Mouse (Mus musculus): ENCODE measurements around the gene Galc. TPM values are rescaled to one million over a fixed set of nuclear protein-coding genes. Genes with fewer than 3 reads are reported as not detected.

Galc gene
- total and polyA plus RNA-seq, 3 experiments: not detected

GRCm38 (mm10) chr12:98250327-98250726 is 8.9 kb downstream of the Galc start:
- Histone ChIP-seq H3K4me1 (ENCODE audit: control insufficient read depth in 1 of 2, insufficient read depth in 2 of 2, low read length in 2 of 2) (no peaks in the 10 kb centered on the region), H3K79me2 (ENCODE audit: control insufficient read depth, insufficient read depth, low read length, poor library complexity) (no peaks in the 10 kb centered on the region), H3K9me3 (replicated peaks; ENCODE audit: insufficient read depth, low read length) (no peaks in the 10 kb centered on the region), H3K9ac (ENCODE audit: control insufficient read depth, low read depth, low read length, poor library complexity, severe bottlenecking) (no peak overlapping the region), H3K27ac (ENCODE audit: control insufficient read depth, low read depth, low read length) (no peak overlapping the region), H3K4me3 (ENCODE audit: control insufficient read depth in 1 of 2, insufficient read depth in 1 of 2, low read depth in 2 of 2, low read length in 2 of 2) (no peak overlapping the region), H3K36me3 (ENCODE audit: control insufficient read depth in 1 of 2, insufficient read depth in 2 of 2, low read length in 2 of 2) (no peaks in the 10 kb centered on the region), H3K27me3 (ENCODE audit: control insufficient read depth in 1 of 2, insufficient read depth in 2 of 2, low read length in 2 of 2) (no peaks in the 10 kb centered on the region)
- no peak for TF ChIP-seq MAX (IDR thresholded peaks at IDR 0.05; ENCODE audit: low read length)
- no peak for TF ChIP-seq E2F4 (IDR thresholded peaks at IDR 0.05; ENCODE audit: borderline replicate concordance, low read depth, low read length)
- no peak for TF ChIP-seq MEF2A (IDR thresholded peaks at IDR 0.05; ENCODE audit: extremely low read depth, insufficient replicate concordance, low read depth, low read length, poor library complexity, severe bottlenecking)
- TF ChIP-seq ELF1 (IDR thresholded peaks at IDR 0.05; ENCODE audit: low read depth, low read length): no peak
- no peak for TF ChIP-seq RCOR1 (IDR thresholded peaks at IDR 0.05; ENCODE audit: low read depth, low read length)
- TF ChIP-seq UBTF (IDR thresholded peaks at IDR 0.05; ENCODE audit: borderline replicate concordance, insufficient read depth, low read depth, low read length): no peak
- DNase-seq (ENCODE audit: low read depth, low spot score): no peak

- H3K9me3 ChIP-seq (replicated peaks; ENCODE audit: insufficient read depth, low read length): no peaks in the 10 kb centered on the region
- TF ChIP-seq RCOR1 (IDR thresholded peaks at IDR 0.05; ENCODE audit: low read depth, low read length) (no peak), ETS1 (IDR thresholded peaks at IDR 0.05; ENCODE audit: low read depth, low read length) (no peak), TCF12 (IDR thresholded peaks at IDR 0.05; ENCODE audit: low read depth, low read length) (no peak), KAT2A (conservative IDR thresholded peaks at IDR 0.05; ENCODE audit: low read depth, low read length) (no peak), ZMIZ1 (IDR thresholded peaks at IDR 0.05; ENCODE audit: low read depth, low read length) (no peak), MXI1 (IDR thresholded peaks at IDR 0.05; ENCODE audit: low read depth, low read length) (no peak)
- no peaks in the 10 kb centered on the region for H3K4me1 ChIP-seq (ENCODE audit: control insufficient read depth in 1 of 2, insufficient read depth in 2 of 2, low read length in 2 of 2)
- H3K4me3 ChIP-seq (ENCODE audit: control insufficient read depth in 1 of 2, insufficient read depth in 1 of 2, low read depth in 2 of 2, low read length in 2 of 2): no peak overlapping the region
- no peaks in the 10 kb centered on the region for H3K36me3 ChIP-seq (ENCODE audit: control insufficient read depth in 1 of 2, insufficient read depth in 2 of 2, low read length in 2 of 2)
- no peak overlapping the region for H3K9ac ChIP-seq (ENCODE audit: control insufficient read depth, low read depth, low read length, poor library complexity, severe bottlenecking)
- H3K79me2 ChIP-seq (ENCODE audit: control insufficient read depth, insufficient read depth, low read length, poor library complexity): no peaks in the 10 kb centered on the region
- no peak overlapping the region for H3K27ac ChIP-seq (ENCODE audit: control insufficient read depth, low read depth, low read length)
- no peaks in the 10 kb centered on the region for H3K27me3 ChIP-seq (ENCODE audit: control insufficient read depth in 1 of 2, insufficient read depth in 2 of 2, low read length in 2 of 2)
- no peak for DNase-seq (ENCODE audit: low read depth, low spot score)
Observed at GRCm38 (mm10) chr12:98249671-98250070, 9.6 kb downstream of the Galc start.

GRCm38 (mm10) chr12:98246835-98247234 is 12.4 kb downstream of the Galc start:
- no peak overlapping the region for H3K27ac ChIP-seq (ENCODE audit: control insufficient read depth, low read depth, low read length)
- H3K27me3 ChIP-seq (ENCODE audit: control insufficient read depth in 1 of 2, insufficient read depth in 2 of 2, low read length in 2 of 2): no peaks in the 10 kb centered on the region
- no peaks in the 10 kb centered on the region for H3K36me3 ChIP-seq (ENCODE audit: control insufficient read depth in 1 of 2, insufficient read depth in 2 of 2, low read length in 2 of 2)
- H3K79me2 ChIP-seq (ENCODE audit: control insufficient read depth, insufficient read depth, low read length, poor library complexity): no peaks in the 10 kb centered on the region
- TF ChIP-seq UBTF (IDR thresholded peaks at IDR 0.05; ENCODE audit: borderline replicate concordance, insufficient read depth, low read depth, low read length): no peak
- TF ChIP-seq ZNF384 (IDR thresholded peaks at IDR 0.05; ENCODE audit: low read depth, low read length): no peak
- H3K9me3 ChIP-seq (replicated peaks; ENCODE audit: insufficient read depth, low read length): no peaks in the 10 kb centered on the region
- no peak for DNase-seq (ENCODE audit: low read depth, low spot score)
- H3K9ac ChIP-seq (ENCODE audit: control insufficient read depth, low read depth, low read length, poor library complexity, severe bottlenecking): no peak overlapping the region
- H3K4me1 ChIP-seq (ENCODE audit: control insufficient read depth in 1 of 2, insufficient read depth in 2 of 2, low read length in 2 of 2): no peaks in the 10 kb centered on the region
- no peak overlapping the region for H3K4me3 ChIP-seq (ENCODE audit: control insufficient read depth in 1 of 2, insufficient read depth in 1 of 2, low read depth in 2 of 2, low read length in 2 of 2)

Measured in MEL (cell line).